Mouse (Mus musculus): ENCODE results near the gene Lrrc4c.

DNA sequence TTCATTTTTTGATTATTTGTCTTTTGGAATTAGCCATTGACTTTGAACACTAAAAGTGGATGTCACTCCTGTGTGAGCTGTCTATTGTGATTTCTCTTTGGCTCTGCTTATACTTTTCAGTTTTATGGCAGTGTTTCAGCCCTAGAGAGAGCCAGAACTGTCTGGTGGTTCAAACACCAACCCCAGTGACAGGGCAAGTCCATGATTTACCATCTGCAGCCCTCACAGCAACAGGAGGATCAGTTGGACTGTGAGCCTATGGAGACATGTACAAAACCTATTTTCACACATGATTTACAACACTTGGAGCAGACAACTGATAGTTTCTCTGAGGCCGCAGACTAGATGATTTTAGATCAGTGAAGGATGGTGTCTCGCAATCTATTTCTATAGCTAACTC, 847.8 kb downstream of the Lrrc4c start:
- TF ChIP-seq CTCF (IDR thresholded peaks at IDR 0.05; ENCODE audit: low read depth, low read length) (no peak), POLR2A (IDR thresholded peaks at IDR 0.05; ENCODE audit: borderline replicate concordance, low read depth, low read length) (no peak)

Data from bone marrow macrophage, adult 2 months (primary cell).